In genomic region chr7:44672193-44672592, GRCm38 (mm10) we compare ENCODE assay signal across 17 mouse cellular contexts. TPM values are rescaled to one million over a fixed set of nuclear protein-coding genes. Genes with fewer than 3 reads are reported as not detected.
A peak's percentile ranks its signal among the peaks of the same experiment; 100 is the strongest.
DNase-seq lines count a peak whose midpoint lies in the region; ATAC-seq and TF ChIP-seq lines count a peak whose summit lies in the region.
"Had no signal": no experiment of that assay in that cellular context is flagged by ENCODE, and none has a peak within 500 bp of the region (broad histone marks: within the 10 kb centered on the region; RNA-seq: fewer than 3 reads in every experiment).

No protein-coding gene starts in this region.

- no peak overlapping the region for H3K9ac ChIP-seq in lung, embryonic 14.5 days
- no peak overlapping the region for H3K9ac ChIP-seq in intestine, embryonic 16.5 days (ENCODE audit: low read depth, low read length)

- H3K27ac ChIP-seq in lung, embryonic 14.5 days (ENCODE audit: low read depth): 0 out of 2 replicates have a peak overlapping the region, but pooled peaks have one; percentile 12
- H3K27ac ChIP-seq in intestine, embryonic 16.5 days (ENCODE audit: low read length): no peak overlapping the region
- no peak overlapping the region for H3K27ac ChIP-seq in limb, embryonic 10.5 days

- 54% methylated on average over 5 of the region's 5 CpGs for WGBS in lung, embryonic 14.5 days
- WGBS in intestine, embryonic 16.5 days: 74% methylated on average over 5 of the region's 5 CpGs
- 74% methylated on average over 5 of the region's 5 CpGs for WGBS in limb, embryonic 10.5 days

- H3K4me3 ChIP-seq in lung, embryonic 14.5 days (ENCODE audit: low read depth, low read length): no peak overlapping the region
- no peak overlapping the region for H3K4me3 ChIP-seq in intestine, embryonic 16.5 days (ENCODE audit: low read length)
- H3K4me3 ChIP-seq in limb, embryonic 10.5 days: no peak overlapping the region

- H3K4me1 ChIP-seq in lung, embryonic 14.5 days (ENCODE audit: insufficient read depth): no peaks in the 10 kb centered on the region; the same call in 1 of the 2 replicates
- peaks cover 7% of the 10 kb centered on the region for H3K4me1 ChIP-seq in intestine, embryonic 16.5 days (ENCODE audit: control insufficient read depth, insufficient read depth, low read length)
- H3K4me1 ChIP-seq in limb, embryonic 10.5 days: peaks cover 12% of the 10 kb centered on the region

- H3K9me3 ChIP-seq in lung, embryonic 14.5 days (ENCODE audit: low read depth, low read length): no peaks in the 10 kb centered on the region; the same call in 1 of the 2 replicates
- no peaks in the 10 kb centered on the region for H3K9me3 ChIP-seq in intestine, embryonic 16.5 days (ENCODE audit: control insufficient read depth, low read length)
- no peaks in the 10 kb centered on the region for H3K9me3 ChIP-seq in limb, embryonic 10.5 days (replicated peaks)

- H3K27me3 ChIP-seq in lung, embryonic 14.5 days (ENCODE audit: insufficient read depth, low read length): peaks cover 9% of the 10 kb centered on the region
- H3K27me3 ChIP-seq in intestine, embryonic 16.5 days (replicated peaks; ENCODE audit: control insufficient read depth, insufficient read depth, low read length): peaks cover 6% of the 10 kb centered on the region; the same call in 1 of the 2 replicates
- H3K27me3 ChIP-seq in limb, embryonic 10.5 days (ENCODE audit: low read depth, poor library complexity, severe bottlenecking): peaks cover 50% of the 10 kb centered on the region
- H3K27me3 ChIP-seq: Patski had no signal

- no peak for TF ChIP-seq CTCF in lung, embryonic 14.5 days (IDR thresholded peaks at IDR 0.05; ENCODE audit: low read depth)

- no peak for ATAC-seq in lung, embryonic 14.5 days (ENCODE audit: insufficient read depth)
- no peak for ATAC-seq in intestine, embryonic 16.5 days
- ATAC-seq: midbrain, embryonic 16.5 days; Patski had no signal

- H3K36me3 ChIP-seq in lung, embryonic 14.5 days (ENCODE audit: insufficient read depth): no peaks in the 10 kb centered on the region
- no peaks in the 10 kb centered on the region for H3K36me3 ChIP-seq in intestine, embryonic 16.5 days (ENCODE audit: control insufficient read depth, insufficient read depth, low read length)
- H3K36me3 ChIP-seq in limb, embryonic 10.5 days: no peaks in the 10 kb centered on the region

- no peak overlapping the region for H3K4me2 ChIP-seq in lung, embryonic 14.5 days
- no peak overlapping the region for H3K4me2 ChIP-seq in intestine, embryonic 16.5 days (ENCODE audit: low read depth, low read length)

- peak; percentile 56 for DNase-seq in cerebellum, adult 8-10 months
- DNase-seq in cerebellum, adult 11 months: no peak
- peak; percentile 62 for DNase-seq in lung, embryonic 14.5 days
- no peak for DNase-seq in lung, postnatal 4 days
- peak; percentile 41 to 67 for DNase-seq in cerebellum, postnatal 25 days
- DNase-seq in lung, postnatal 36 days: peak; percentile 83
- DNase-seq in limb, embryonic 10.5 days (ENCODE audit: low spot score): no peak
- DNase-seq: adrenal gland, adult 2 months; heart, postnatal 36 days; right cerebral cortex, adult 18-20 months; thymus, adult 18-20 months had no signal

RNA-seq across cellular contexts. Expression of gene Myh14, which starts 1.6 kb away (rescaled TPM):
- polyA plus RNA-seq in lung, embryonic 14.5 days (2014; fragmentation: Nextera tagmentation; extraction: Ambion mirVana): 33.6 and 37.3 TPM in 2 replicates
- polyA plus RNA-seq in intestine, embryonic 16.5 days (2015; fragmentation: Nextera tagmentation; extraction: Ambion mirVana): 70.3 and 81.3 TPM in 2 replicates
- polyA plus RNA-seq in limb, embryonic 10.5 days (2016; fragmentation: Nextera tagmentation; extraction: Ambion mirVana): 0.63 and 1.8 TPM in 2 replicates

RNA-seq across cellular contexts. Expression of gene Izumo2, which starts 36.3 kb away (rescaled TPM):
- not detected in 2 replicates for polyA plus RNA-seq in lung, embryonic 14.5 days (2014; fragmentation: Nextera tagmentation; extraction: Ambion mirVana)
- polyA plus RNA-seq in intestine, embryonic 16.5 days (2015; fragmentation: Nextera tagmentation; extraction: Ambion mirVana): not detected in 2 replicates
- not detected in 2 replicates for polyA plus RNA-seq in limb, embryonic 10.5 days (2016; fragmentation: Nextera tagmentation; extraction: Ambion mirVana)
- polyA plus RNA-seq: adrenal gland, adult 2 months; C2C12; liver, adult 2 months; midbrain, embryonic 16.5 days; neural tube, embryonic 14.5 days; Patski had no signal

Comparison
In these comparisons a context has a peak if more than half of its experiments do, and no peak if none do; other contexts are left out.
1. DNase-seq: peak in cerebellum, adult 8-10 months (single experiment), lung, embryonic 14.5 days (single experiment), cerebellum, postnatal 25 days (2 of 2) and lung, postnatal 36 days (single experiment); none in cerebellum, adult 11 months (single experiment), lung, postnatal 4 days (0 of 2) and limb, embryonic 10.5 days (single experiment).
2. RNA of gene Myh14, which starts 1.6 kb away (polyA plus RNA-seq): 70.3 to 81.3 TPM in intestine, embryonic 16.5 days and 33.6 to 37.3 TPM in lung, embryonic 14.5 days; 0.63 to 1.8 TPM in limb, embryonic 10.5 days; every median in the first group is over 10 times any median in the second.